Mouse (Mus musculus) frontal cortex, adult (tissue): ENCODE data around the gene Dnajc17.

Experiments
- ATAC-seq: cut with Nextera tagmentation; 2 replicates; pipeline ENCODE4 v1.9.2; 2017; ENCODE audit warnings: mild to moderate bottlenecking, moderate library complexity, mixed read lengths; ENCODE audit not compliant: low TSS enrichment

The Dnajc17 gene

DNA sequence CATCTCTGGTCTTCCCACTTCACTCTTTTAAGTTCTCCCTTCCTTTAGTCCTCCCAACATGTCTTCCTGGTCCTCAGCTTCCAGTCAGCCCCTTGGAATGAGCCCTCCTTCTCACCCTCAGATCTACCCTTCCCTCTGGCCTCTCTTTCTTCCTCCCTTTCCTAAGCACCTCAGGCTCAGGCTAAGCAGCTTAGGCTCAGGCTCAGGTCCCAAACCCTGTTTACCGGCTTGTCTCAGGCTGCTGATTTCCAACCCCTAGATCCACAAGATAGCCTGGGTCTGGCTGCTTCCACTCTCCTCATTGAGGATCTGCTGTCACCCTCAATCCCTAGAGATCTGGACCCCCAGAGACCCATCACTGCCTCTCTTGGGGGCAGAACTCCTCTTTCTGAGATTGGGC is 10.5 kb downstream of the Dnajc17 start:
- ATAC-seq: no peak

DNA sequence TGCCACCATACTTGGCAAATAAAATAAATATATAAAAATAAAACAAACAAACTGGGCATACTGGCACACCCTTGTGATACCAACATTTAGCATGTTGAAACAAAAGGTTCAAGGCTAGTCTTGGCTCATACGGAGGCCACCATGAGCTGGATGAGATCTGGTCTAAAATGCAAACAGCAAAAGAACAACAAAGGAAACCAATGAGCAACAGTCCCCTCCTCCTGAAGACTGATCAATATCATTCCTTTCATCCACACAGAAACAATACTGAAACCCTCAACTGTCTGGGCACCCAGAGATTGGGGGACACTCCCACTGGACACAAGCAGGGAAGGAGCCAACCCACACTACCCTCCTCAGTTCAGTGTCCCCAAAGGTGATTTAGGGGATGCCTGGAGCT is 11.1 kb downstream of the Dnajc17 start:
- ATAC-seq: no peak

DNA sequence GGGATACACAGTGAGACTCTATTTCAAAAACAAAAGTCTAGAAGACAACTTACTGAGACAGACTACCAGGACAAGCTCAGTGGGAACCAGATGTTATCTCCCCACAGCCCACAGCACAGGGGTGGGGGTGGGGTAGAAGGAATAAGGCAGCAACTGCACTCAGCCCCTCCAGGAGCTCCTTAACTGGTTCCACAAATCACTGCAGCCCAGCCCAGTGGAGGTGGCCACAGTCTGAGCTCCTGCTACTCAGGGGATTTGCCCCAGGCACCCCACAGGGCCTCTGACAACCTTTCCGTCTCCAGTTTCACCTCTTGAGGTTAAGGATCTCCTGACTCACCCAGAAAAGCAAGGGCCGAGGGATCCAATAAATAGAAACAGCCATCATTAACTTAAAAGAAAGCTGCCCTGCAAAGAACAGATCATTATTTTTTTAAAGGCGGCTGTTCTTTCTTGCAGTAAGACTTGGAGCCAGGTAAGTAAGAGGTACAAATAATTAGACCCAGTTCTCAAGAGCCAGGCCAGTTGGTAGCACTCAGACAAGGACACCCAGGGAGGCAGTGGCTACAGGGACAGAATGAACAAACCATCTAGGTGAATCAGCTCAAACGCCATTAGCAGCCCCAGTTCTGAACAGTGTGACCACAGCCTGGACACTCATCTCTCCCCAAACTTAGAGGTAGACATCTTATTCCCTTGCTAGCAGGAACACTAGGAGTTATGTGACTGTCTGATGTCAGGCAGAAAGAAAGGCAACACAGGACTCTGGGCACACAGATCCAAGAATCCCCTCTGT is 12.1 kb downstream of the Dnajc17 start:
- no peak for ATAC-seq

DNA sequence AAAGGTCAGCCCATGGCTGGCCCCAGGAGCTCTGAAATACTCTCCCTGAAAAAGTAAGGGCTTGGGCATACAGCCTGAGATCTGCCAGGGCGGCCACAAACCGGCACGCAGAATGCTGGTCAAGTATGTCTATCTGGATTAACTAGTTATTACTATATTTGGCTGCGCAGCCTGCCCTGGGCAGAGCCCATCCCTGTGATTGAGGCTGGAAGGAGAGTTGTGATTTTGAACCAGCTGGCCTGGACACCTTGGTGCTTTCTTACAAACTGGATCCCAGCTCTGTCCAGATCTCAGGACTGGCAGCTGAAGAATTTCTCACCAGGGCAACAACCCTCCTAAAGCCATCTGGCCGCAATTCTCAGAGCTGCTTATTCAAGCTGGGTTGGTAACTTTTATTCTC is 14.5 kb downstream of the Dnajc17 start:
- no peak for ATAC-seq

DNA sequence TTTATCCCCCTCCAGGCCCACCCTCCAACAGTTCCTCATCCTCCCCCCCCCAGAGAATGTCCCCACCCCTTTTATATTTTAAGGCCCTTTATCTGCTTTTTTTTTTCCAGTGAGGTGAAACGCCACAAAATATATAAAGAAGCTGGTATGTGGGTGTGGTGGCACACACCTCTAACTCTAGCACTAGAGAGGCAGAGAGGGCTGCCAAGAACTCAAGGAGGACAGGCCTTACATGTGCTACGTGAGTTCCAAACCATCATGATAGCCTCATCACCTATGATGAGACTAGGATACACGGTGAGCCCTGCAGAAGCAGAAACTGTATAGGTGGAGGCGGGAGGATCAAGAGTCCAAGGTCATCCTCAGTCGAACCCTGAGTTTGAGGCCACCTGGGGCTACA is 17.6 kb downstream of the Dnajc17 start:
- no peak for ATAC-seq

DNA sequence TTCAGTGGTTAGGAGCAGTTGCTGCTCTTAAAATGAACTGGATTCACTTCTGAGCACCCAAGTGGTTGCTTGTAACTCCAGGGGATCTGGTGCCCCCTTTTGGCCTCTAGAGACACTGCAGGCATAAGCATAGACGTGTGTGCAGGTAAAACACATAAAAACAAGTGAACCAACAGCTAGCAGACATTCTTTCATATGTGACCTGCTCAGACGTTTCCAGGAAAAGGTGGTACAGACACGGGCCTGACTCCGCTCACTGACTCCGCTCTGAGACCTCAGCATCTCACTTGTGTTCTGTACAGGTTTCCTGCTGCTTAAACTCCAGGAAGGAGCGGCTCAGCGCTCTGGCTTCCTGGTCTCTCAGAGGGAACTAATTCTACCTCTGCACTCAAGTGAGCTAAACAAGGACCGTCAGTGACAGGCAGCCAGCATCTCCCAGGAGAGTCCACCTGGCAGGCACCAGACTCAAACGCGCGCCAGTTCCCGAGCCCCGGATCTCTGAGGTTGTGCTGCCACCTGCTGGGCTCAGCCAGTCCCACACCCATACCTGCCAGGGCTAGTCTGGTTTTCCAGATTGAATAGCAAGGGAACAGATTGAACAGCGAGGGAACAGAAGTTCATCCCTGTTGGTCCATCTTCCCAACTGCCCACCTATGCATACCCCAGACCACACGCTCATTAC is 19.4 kb downstream of the Dnajc17 start:
- peak; percentile 95 for ATAC-seq

DNA sequence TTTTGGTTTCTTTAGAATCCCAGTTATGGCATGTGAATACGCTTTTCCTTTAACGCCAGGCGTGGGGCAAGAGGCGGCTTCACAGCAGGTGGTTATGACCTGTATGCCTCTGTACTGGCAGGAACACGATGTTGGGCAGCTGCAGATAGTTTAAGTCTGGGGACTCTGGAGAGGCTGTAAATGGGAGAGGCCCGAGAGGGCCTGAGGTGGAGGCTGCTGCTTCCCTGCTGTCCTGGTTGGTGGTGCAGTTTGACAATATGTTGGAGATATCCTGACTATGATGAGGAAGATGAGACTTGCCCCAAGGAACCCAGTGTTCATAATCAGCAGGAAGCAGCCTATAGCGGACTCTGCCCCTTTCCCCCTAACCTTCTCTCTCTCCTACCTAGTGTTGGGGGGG is 25.7 kb downstream of the Dnajc17 start:
- no peak for ATAC-seq

DNA sequence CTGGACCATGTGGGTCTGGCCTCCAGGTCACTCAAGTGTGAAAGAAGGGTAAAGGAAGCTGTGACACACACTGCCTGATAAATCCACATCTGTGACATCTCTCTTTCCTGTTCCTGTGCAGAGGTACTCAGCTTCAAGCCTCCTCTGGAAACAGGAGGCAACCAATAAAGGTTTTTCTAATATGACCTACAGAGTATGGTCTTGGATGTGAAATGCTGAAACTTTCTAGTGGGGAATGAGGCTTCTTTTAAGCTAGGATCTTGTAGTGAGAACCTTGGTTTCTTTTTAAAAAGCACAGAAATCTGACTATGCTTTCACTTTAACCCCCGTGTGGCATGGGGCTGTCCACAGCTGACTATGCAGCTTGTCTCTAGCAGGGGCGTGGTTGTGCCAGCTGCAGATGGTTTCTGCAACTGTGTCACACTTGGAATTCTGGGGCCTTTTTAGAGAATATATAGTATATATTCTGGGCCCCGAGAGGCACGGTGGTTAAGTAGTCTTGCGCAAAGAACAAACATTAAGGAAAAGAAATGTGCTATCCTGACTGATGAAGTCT is 31.1 kb downstream of the Dnajc17 start:
- no peak for ATAC-seq

DNA sequence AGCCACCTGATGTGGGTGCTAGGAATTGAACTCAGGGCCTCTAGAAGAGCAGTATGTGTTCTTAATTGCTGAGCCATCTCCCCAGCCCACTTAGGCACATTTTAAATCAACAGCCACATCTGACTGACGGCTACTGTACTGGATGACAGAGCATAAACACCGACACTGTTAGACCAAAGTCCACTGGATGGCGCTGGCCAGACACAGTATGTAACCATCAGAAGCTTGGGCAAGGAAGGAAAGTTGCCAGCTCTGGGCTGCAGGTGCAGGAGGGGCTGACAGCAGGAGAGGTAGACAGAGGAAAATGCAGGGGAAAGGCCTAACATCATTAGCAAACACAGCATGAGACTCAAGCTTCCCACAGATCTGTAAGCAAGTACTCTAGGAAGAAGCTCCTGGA is 31.8 kb downstream of the Dnajc17 start:
- no peak for ATAC-seq

DNA sequence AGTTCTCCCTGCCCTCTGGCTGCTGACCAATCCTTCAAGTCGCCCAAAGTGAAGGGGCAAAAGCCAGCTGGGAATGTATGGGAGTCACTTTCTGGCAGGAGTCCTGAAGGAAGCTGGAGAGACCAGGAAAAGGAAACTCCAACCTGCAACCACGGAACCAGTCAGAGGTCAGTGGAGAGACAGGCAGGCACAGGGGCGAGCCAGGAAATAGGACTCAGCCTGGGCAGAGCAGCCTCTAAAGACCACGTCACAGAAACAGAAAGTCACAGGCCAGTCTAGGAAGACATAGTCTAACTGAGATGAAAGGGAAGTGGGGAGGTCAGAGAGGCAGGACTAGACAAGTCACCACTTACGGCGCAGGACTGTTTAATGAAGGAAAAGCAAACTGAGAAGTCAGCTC is 33.0 kb downstream of the Dnajc17 start:
- no peak for ATAC-seq

DNA sequence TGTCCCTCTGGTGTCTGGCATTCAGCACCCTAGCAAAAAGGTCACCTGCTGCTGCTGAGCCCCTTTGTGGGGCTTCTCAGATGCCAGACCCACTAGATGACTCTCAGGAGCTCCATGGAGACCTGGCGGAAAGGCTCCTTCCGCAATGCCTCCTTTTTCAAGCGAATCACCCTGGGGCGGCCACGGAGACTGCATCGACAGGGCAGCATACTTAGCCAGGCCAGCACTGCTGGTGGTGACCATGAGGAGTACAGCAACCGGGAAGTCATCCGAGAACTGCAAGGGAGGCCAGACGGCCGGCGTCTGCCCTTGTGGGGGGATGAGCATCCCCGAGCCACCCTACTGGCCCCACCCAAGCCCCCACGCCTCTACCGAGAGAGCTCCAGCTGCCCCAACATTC is 33.7 kb downstream of the Dnajc17 start:
- no peak for ATAC-seq

DNA sequence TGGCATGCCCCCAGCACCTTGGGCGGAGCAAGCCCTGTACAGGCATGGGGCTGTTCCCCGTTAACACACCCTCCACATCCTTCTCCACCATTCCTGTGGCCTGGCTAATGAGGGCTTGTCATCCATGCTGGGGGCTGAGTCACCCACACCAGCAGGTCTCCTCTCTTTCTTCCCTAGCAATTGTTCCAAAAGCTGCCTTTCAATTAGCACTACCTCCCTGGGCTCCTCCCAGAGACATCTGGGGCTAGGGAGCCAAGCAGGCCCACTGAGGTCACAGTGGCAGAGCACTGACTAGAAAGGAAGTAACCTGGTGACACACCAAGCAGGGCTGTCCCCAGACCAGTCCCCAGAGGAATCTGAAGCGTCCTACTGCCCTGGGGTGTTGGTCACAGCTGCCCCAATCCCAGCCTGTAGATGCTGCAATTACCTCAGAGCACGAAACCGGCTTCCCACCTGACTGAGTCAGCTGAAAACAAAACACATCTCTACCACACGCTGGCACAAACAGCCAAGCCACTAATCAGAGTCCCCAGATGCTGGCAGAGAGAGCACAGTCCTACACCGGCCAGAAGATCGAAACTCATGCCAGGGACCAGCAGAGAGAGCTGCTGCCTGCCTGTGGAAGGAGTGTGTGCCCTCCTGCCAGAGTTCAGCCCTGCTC is 34.5 kb downstream of the Dnajc17 start, which contains the start of gene Gm14137:
TSS of gene Gm14137 (plus strand) at position 519 of the 661 bp plus-strand sequence.
- no peak for ATAC-seq

DNA sequence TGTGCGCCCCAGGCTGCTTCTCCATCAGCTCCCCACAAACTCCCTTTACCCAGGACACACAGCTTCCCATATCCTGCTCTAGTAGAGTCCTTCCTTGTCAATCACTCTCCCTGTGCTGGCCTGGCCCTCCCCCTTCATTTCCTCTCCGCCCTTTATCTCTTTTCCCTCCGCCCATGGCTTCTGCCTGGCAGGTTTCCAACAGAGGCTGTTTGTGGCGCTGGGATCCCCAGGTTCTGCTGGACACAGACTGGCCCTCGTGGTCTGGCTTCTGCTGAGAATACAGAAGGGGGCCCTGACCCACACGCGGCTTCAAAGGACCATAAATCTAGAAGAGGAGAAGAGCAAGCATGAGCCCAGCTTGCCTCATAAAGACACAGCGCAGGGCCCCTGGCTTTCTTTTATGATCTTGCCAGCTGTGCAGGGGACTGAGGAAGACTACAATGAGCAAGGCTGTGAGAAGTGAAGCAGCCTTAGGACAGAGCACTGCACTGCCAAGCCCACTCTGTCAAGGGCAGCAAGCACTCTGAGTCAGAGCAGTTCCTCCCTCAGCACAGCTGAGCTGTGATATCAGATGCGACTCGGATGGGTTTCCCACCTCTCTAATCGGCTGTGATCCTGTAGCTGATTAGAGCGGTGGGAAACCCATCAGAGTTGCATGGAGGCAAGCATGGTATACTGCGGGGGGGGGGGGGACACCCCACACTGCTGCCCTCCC is 35.6 kb downstream of the Dnajc17 start:
- ATAC-seq: peak; percentile 26; the same call in 1 of the 2 replicates

DNA sequence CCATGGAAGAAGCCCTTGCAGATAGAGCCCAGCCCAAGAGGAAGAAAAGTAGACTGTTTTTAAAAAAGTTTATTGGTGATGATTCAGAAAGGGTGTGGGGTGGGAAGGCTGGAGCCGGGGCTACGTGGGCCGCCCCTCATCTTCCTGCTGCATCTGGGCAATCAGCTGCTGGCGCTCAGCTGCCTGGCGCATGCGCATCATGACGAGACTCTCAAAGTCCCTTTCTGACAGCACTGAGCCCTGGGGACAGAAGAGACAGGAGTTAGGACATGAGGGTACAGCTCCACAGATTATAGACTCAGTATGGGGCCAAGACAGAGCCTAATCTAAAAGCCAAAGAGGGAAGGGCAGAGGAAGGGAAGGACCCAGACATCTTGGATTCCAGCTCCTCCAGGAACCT is 36.1 kb downstream of the Dnajc17 start:
- ATAC-seq: no peak

DNA sequence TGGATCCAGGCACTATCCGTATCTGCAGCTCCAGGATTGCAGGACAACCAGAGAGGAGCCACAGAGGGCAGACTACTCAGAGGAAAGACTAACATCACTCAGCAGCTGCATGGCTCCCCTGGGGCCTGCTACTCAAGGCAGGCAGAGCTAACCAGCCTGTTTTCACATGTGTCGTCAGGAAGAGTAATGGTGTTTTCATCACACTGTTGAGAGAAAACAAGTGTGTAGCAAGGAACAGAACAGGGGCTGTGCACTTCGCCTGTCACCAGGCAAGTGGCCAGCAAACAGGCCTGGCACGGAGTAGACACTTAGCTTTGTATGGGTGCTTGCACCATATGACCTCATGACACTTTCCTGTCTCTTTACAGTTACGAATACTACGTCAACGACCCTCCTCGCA is 37.0 kb downstream of the Dnajc17 start:
- no peak for ATAC-seq

DNA sequence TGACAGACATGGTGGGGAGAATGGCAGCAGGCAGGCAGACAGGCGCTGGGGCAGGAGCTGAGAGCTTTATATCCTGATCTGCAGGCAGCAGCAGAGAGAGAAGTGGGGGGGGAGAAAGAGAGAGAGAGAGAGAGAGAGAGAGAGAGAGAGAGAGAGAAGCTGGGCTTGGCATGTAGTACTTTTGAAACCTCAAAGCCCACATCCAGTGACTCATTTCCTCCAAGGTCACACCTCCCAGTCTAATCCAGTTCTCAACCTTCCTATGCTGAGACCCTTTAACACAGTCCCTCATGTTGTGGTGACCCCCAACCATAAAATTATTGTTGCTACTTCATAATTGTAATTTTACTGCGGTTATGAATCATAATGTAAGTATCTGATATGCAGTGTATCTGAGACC is 38.3 kb downstream of the Dnajc17 start:
- ATAC-seq: no peak

DNA sequence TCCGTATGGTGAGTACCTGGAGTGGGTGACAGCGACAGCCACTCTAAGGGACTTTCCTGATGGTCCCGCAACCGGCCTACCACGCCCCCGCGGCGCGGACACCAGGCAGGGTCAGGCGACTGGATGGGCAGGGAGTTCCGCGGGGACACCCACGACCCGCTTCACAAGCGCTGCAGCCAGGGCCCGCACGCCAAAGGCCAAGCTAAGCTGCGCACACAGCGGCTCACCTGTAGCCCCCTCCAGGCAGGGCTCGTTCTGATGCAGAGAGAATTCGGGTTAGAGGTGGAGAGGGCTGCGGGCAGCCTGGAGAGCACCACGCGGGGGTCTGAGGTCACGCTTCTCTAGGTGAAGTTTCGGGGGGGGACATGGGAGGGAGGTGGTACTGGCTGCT is 40.7 kb downstream of the Dnajc17 start:
- ATAC-seq: no peak

DNA sequence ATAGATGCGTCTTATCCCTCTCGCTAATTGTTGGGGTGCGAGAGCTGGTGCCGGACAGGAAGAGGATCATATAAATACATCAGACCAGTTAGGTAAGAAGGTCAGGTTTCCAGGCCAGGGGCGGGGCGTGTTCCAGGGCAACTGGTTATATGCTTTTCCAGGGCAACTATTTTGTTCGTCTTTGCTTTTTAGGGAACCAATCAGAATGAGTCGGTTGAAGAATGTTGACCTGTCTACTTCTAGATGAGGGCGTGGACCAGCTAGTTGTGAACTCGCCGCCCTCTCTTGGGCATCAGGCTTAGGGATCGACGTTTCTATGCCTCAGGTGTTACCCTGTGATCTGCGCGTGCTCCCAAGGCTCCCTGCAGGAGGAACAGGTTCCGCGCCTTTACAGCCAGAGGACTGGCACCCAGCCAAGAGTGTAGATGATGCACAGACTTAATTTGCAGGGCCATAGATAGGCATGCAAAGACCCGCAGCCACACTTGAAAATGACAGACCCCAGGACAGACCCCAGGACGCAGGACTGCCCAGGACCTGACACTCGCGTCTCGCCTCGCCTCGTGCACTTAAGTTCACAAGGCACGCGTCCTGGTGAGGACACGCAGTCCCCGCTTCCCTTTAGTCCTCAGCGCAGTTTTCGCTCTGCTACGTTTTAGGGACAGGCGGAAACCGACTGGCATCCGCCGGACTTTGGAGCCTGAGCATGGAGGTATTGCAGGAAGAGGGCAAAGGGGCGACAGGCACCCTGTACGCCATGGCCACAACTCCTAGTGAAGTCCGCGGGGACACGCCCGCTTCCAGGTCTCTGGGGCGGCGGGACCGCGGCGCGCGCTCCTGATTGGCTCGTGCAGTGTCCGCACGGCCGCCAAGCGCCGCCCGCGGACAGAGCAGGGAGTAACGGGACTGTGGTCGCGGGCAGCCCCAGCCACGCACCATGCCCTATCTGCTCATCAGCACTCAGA is 41.4 kb downstream of the Dnajc17 start, which contains the start of gene Gchfr:
TSS of gene Gchfr (plus strand) at position 873 of the 965 bp plus-strand sequence.
- ATAC-seq: peak; percentile 91

DNA sequence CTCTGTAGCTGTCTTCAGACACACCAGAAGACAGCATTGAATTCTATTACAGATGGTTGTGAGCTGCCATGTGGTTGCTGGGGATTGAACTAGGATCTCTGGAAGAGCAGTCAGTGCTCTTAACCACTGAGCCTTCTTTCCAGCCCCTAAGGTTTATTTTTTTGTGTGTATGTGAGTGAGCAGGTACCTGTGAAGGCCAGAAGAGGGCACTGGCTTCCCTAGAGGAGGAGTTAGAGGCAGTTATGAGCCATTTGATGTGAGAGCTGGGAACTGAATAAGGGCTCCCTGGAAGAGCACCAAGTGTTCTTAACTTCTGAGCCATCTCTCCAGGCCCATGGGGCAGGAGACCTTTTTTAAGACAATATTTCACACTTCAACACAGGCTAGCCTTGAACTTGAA is 43.2 kb downstream of the Dnajc17 start:
- no peak for ATAC-seq

DNA sequence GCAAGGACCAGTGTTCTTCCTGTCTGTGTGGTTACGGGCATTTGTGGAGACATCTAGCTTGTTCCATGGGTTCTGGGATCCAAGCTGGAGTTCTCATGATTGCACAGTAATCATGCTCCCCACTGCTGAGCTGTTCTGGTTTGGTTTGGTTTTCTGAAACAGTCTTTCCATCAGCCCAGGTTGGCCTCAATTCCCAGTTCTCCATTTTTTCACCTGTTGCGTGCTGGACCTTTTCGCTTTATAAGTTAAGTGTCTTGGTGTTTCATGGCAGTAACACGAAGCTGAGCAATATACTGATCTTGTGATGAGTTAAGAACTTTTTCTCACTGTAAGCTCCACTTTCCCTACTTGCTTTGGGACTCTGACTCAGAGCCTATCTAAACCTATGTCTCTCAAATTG is 44.6 kb downstream of the Dnajc17 start:
- ATAC-seq: no peak

DNA sequence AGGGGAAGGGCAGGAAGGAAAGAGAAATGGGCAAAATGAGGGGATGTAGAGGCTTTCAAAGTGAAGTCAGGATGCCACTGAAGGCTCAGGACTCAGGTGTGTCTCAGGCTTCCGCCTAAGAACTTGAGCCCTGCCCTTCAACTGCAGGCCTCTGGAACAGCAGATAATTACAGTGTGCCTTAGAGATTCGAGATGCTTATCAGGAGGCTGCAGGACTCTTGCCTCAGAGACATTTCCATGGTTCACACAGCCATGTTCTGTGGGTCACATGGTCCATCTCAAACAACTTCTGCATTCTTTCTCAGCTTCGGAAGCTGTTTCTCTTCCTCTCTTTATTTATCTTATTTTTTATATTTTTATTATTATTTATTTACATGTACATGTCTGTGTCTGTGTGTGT is 45.5 kb downstream of the Dnajc17 start:
- no peak for ATAC-seq
